Mouse (Mus musculus) stomach, embryonic 15.5 days (tissue): ENCODE data around the gene 6030468B19Rik. TPM values are rescaled to one million over a fixed set of nuclear protein-coding genes. Genes with fewer than 3 reads are reported as not detected.
"Not testable (repeated sequence)": the region's sequence is repeated elsewhere in the genome, so short reads cannot be mapped to it uniquely, and the experiment has no call there.

Source experiments
- ATAC-seq: fragments of 200-750 bp; cut with Nextera tagmentation; 2 replicates; pipeline ENCODE4 v1.8.0; 2017; ENCODE audit warnings: low read depth, moderate number of reproducible peaks, moderate TSS enrichment; ENCODE audit not compliant: insufficient read depth, low FRiP score
- H3K27ac ChIP-seq: fragments of 300-500 bp; sonication (generic); 2 replicates; pipeline ENCODE4 v1.5.1; 2015; ENCODE audit warnings: mild to moderate bottlenecking, inconsistent platforms
- H3K27me3 ChIP-seq: fragments of 300-500 bp; sonication (generic); replicated peaks from 2 replicates; pipeline ENCODE4 v1.6.1; 2015; ENCODE audit warnings: inconsistent platforms
- H3K36me3 ChIP-seq: fragments of 300-500 bp; sonication (generic); 2 replicates; pipeline ENCODE4 v1.6.1; 2015; ENCODE audit warnings: inconsistent platforms
- H3K4me1 ChIP-seq: fragments of 300-500 bp; sonication (generic); 2 replicates; pipeline ENCODE4 v1.6.1; 2015; ENCODE audit warnings: inconsistent platforms
- H3K4me2 ChIP-seq: fragments of 300-500 bp; sonication (generic); 2 replicates; pipeline ENCODE4 v1.6.1; 2015; ENCODE audit warnings: mild to moderate bottlenecking, inconsistent platforms
- H3K4me3 ChIP-seq: fragments of 300-500 bp; sonication (generic); replicated peaks from 2 replicates; pipeline ENCODE4 v1.5.1; 2015; ENCODE audit warnings: inconsistent platforms
- H3K9ac ChIP-seq: fragments of 300-500 bp; sonication (generic); 2 replicates; pipeline ENCODE4 v1.6.1; 2015; ENCODE audit warnings: inconsistent platforms
- H3K9me3 ChIP-seq: fragments of 300-500 bp; sonication (generic); 2 replicates; pipeline ENCODE4 v1.6.1; 2016; ENCODE audit warnings: inconsistent platforms
- WGBS: fragments of 180-500 bp; shearing (Covaris S2); methylation state at CpG from one replicate; pipeline ENCODE4 v1.1.7; 2015; 5-methylcytosine and 5-hydroxymethylcytosine counted together
- polyA plus RNA-seq: library from polyadenylated mRNA; unstranded; fragments of >200 nt; fragmentation: Nextera tagmentation; extraction: Ambion mirVana; gene quantifications from 2 replicates; pipeline ENCODE4 v1.2.1, GENCODE M21; 2015

Gene 6030468B19Rik
- polyA plus RNA-seq, 1 experiment from 2014 or later = 7.2 TPM

- ATAC-seq = peak; percentile 45; the same call in 1 of the 2 replicates
- Histone ChIP-seq H3K9ac (peak within 1 kb of the TSS; percentile 65), H3K4me1 (peaks cover 83% of the 10 kb centered on the region), H3K36me3 (peaks cover 11% of the 10 kb centered on the region; the same call in 1 of the 2 replicates), H3K4me2 (peak within 1 kb of the TSS; percentile 93), H3K9me3 (no peaks in the 10 kb centered on the region), H3K4me3 (peak within 1 kb of the TSS; percentile 62), H3K27ac (peak within 1 kb of the TSS; percentile 95), H3K27me3 (no peaks in the 10 kb centered on the region)
- WGBS = under 1% methylated on average over 34 of the region's 34 CpGs
Measured at GRCm38 (mm10) chr11:117825333-117826101, 28.1 kb downstream of the 6030468B19Rik start, which contains the start of the genes Afmid and Tk1. Afmid (plus strand) TSS chr11:117825924. Tk1 (minus strand) TSS chr11:117826092.

- Histone ChIP-seq H3K9me3 (no peaks in the 10 kb centered on the region), H3K27ac (peak overlapping the region; percentile 95), H3K27me3 (no peaks in the 10 kb centered on the region), H3K4me1 (peaks cover 86% of the 10 kb centered on the region), H3K4me2 (peak overlapping the region; percentile 93), H3K4me3 (peak overlapping the region; percentile 62), H3K9ac (peak overlapping the region; percentile 42), H3K36me3 (peaks cover 11% of the 10 kb centered on the region; the same call in 1 of the 2 replicates)
- 11% methylated on average over 5 of the region's 5 CpGs for WGBS
- no peak for ATAC-seq
Measured at GRCm38 (mm10) chr11:117826164-117826563, 28.7 kb downstream of the 6030468B19Rik start.

GRCm38 (mm10) chr11:117826916-117827315, 29.5 kb downstream of the 6030468B19Rik start:
- H3K27ac ChIP-seq = peak overlapping the region; percentile 95; the same call in 1 of the 2 replicates
- no peak overlapping the region for H3K4me3 ChIP-seq
- H3K36me3 ChIP-seq = peaks cover 3% of the 10 kb centered on the region; the same call in 1 of the 2 replicates
- H3K27me3 ChIP-seq = no peaks in the 10 kb centered on the region
- H3K9ac ChIP-seq = no peak overlapping the region
- H3K9me3 ChIP-seq = no peaks in the 10 kb centered on the region
- peaks cover 80% of the 10 kb centered on the region for H3K4me1 ChIP-seq
- peak overlapping the region; percentile 93; the same call in 1 of the 2 replicates for H3K4me2 ChIP-seq
- WGBS = 42% methylated on average over 8 of the region's 8 CpGs
- no peak for ATAC-seq

- H3K36me3 ChIP-seq = 0 out of 2 replicates have a peak, but pooled peaks cover 3% of the 10 kb centered on the region
- H3K4me3 ChIP-seq = no peak overlapping the region
- H3K27ac ChIP-seq = peak overlapping the region; percentile 95
- H3K4me1 ChIP-seq = peaks cover 83% of the 10 kb centered on the region
- peak overlapping the region; percentile 14 for H3K4me2 ChIP-seq
- no peak for ATAC-seq
- H3K9me3 ChIP-seq = no peaks in the 10 kb centered on the region
- 44% methylated on average over 3 of the region's 3 CpGs for WGBS
- H3K27me3 ChIP-seq = no peaks in the 10 kb centered on the region
- no peak overlapping the region for H3K9ac ChIP-seq
Measured at GRCm38 (mm10) chr11:117827386-117827785, 29.9 kb downstream of the 6030468B19Rik start.

GRCm38 (mm10) chr11:117828149-117828887, 30.9 kb downstream of the 6030468B19Rik start:
- Histone ChIP-seq H3K36me3 (0 out of 2 replicates have a peak, but pooled peaks cover 1% of the 10 kb centered on the region), H3K9ac (no peak overlapping the region), H3K9me3 (no peaks in the 10 kb centered on the region), H3K4me3 (no peak overlapping the region), H3K4me2 (peak overlapping the region; percentile 14; the same call in 1 of the 2 replicates), H3K27ac (peak overlapping the region; percentile 83), H3K4me1 (peaks cover 76% of the 10 kb centered on the region), H3K27me3 (no peaks in the 10 kb centered on the region)
- ATAC-seq = no peak
- 60% methylated on average over 18 of the region's 18 CpGs for WGBS

- peak overlapping the region; percentile 83 for H3K27ac ChIP-seq
- no peak overlapping the region for H3K9ac ChIP-seq
- no peaks in the 10 kb centered on the region for H3K36me3 ChIP-seq
- peak; percentile 55 for ATAC-seq
- peaks cover 69% of the 10 kb centered on the region for H3K4me1 ChIP-seq
- H3K4me2 ChIP-seq = 0 out of 2 replicates have a peak overlapping the region, but pooled peaks have one; percentile 1
- H3K27me3 ChIP-seq = no peaks in the 10 kb centered on the region
- WGBS = 39% methylated on average over 9 of the region's 9 CpGs
- no peak overlapping the region for H3K4me3 ChIP-seq
- H3K9me3 ChIP-seq = no peaks in the 10 kb centered on the region
Measured at GRCm38 (mm10) chr11:117828888-117829604, 31.6 kb downstream of the 6030468B19Rik start.

GRCm38 (mm10) chr11:117829671-117830215, 32.3 kb downstream of the 6030468B19Rik start:
- 61% methylated on average over 2 of the region's 2 CpGs for WGBS
- H3K4me1 ChIP-seq = peaks cover 63% of the 10 kb centered on the region

GRCm38 (mm10) chr11:117830401-117830800, 32.9 kb downstream of the 6030468B19Rik start:
- Histone ChIP-seq H3K4me3 (no peak overlapping the region), H3K27me3 (no peaks in the 10 kb centered on the region), H3K9me3 (no peaks in the 10 kb centered on the region), H3K4me2 (no peak overlapping the region), H3K36me3 (no peaks in the 10 kb centered on the region), H3K9ac (no peak overlapping the region), H3K4me1 (peaks cover 57% of the 10 kb centered on the region), H3K27ac (peak overlapping the region; percentile 83)
- WGBS = 60% methylated on average over 9 of the region's 9 CpGs
- no peak for ATAC-seq

More at GRCm38 (mm10) chr11:117829671-117830215, 32.3 kb downstream of the 6030468B19Rik start:
- Histone ChIP-seq H3K36me3 (no peaks in the 10 kb centered on the region), H3K27ac (peak overlapping the region; percentile 83), H3K9me3 (no peaks in the 10 kb centered on the region), H3K4me3 (no peak overlapping the region), H3K27me3 (no peaks in the 10 kb centered on the region), H3K4me2 (no peak overlapping the region), H3K9ac (no peak overlapping the region)
- no peak for ATAC-seq

- Histone ChIP-seq H3K4me1 (peaks cover 40% of the 10 kb centered on the region), H3K9ac (no peak overlapping the region), H3K4me3 (peak overlapping the region; percentile 33), H3K27me3 (no peaks in the 10 kb centered on the region), H3K36me3 (no peaks in the 10 kb centered on the region), H3K9me3 (no peaks in the 10 kb centered on the region), H3K4me2 (peak overlapping the region; percentile 55), H3K27ac (no peak overlapping the region)
- peak; percentile 45; the same call in 1 of the 2 replicates for ATAC-seq
- whole genome bisulfite sequencing = 21% methylated on average over 28 of the region's 28 CpGs
Measured at GRCm38 (mm10) chr11:117832086-117832969, 34.9 kb downstream of the 6030468B19Rik start.

- H3K9me3 ChIP-seq, H3K27me3 ChIP-seq, H3K36me3 ChIP-seq, H3K27ac ChIP-seq, ATAC-seq, H3K4me2 ChIP-seq, H3K4me3 ChIP-seq, H3K9ac ChIP-seq: not testable (repeated sequence)
- 83% methylated on average over 6 of the region's 6 CpGs for WGBS
- H3K4me1 ChIP-seq = peaks cover 31% of the 10 kb centered on the region
Measured at GRCm38 (mm10) chr11:117833509-117833908, 36.0 kb downstream of the 6030468B19Rik start.
